Mouse (Mus musculus) megakaryocyte, embryonic 14.5 days (primary cell): Measurements from ENCODE around the gene Soat2.

ENCODE experiments used
- FLI1 ChIP-seq: IDR thresholded peaks from 2 replicates; pipeline ENCODE4 v1.6.1; 2012; ENCODE audit warnings: low read length, inconsistent platforms, mixed read lengths
- GATA1 ChIP-seq: IDR thresholded peaks from 3 replicates; pipeline ENCODE4 v1.6.1; 2012; ENCODE audit warnings: mixed read lengths, low read length, inconsistent platforms, borderline replicate concordance

- TF ChIP-seq GATA1 (no peak), FLI1 (no peak)
These were observed 26.4 kb downstream of the Soat2 start for GRCm38 (mm10) chr15:102176571-102177316.
